Mouse (Mus musculus): Measurements from ENCODE around the gene Fbxw7. TPM values are rescaled to one million over a fixed set of nuclear protein-coding genes. Genes with fewer than 3 reads are reported as not detected.
A peak's percentile ranks its signal among the peaks of the same experiment; 100 is the strongest.

The Fbxw7 gene
- polyA plus RNA-seq, 1 experiment from 2014 or later: 8.9 TPM

DNA sequence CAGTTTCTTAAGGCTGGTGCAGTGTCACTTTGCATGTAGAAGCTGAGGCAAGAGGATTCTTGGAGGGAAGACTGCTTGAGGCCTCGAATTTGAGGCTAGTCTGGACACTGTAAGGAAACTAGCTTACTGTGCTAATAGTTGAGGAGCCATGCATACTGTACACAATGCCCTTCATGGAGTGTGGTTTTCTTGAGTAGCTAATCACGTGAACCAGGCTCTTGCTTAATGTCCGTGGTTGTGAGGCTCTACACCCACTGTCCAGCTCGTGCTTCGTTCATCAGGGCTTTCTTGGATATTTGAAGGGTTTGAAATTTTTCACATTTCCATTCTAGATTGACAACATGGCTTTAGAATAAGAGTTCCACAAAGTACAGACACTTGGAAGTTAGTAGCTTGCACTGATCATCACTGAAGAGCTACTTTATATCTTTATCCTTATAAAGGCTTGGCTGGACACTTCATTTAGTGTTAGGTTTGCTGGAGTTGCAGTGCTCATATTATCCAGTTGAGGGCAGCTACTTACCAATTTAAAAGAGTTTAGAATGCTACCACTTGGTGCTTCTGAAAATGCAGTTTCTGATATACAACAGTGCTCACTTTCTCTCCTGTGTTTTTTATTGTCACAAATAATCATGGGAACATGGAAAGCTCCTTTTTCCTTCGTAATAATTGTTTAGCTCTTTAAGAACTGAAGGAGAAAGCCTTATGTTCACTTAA is 106.8 kb downstream of the Fbxw7 start:
- Histone ChIP-seq H3K36me3 (ENCODE audit: control insufficient read depth, insufficient read depth, low read length) (no peaks in the 10 kb centered on the region), H3K4me3 (ENCODE audit: control insufficient read depth in 1 of 2, insufficient read depth in 1 of 2, low read depth in 1 of 2, low read length in 2 of 2) (no peak overlapping the region), H3K9ac (ENCODE audit: low read length) (no peak overlapping the region), H3K27ac (replicated peaks in 1 of 2; ENCODE audit: control insufficient read depth in 1 of 2, insufficient read depth in 1 of 2, low read depth in 2 of 2, low read length in 2 of 2) (no peak overlapping the region), H3K9me3 (ENCODE audit: control insufficient read depth, low read length) (no peaks in the 10 kb centered on the region), H3K4me2 (ENCODE audit: low read length) (no peak overlapping the region), H3K27me3 (ENCODE audit: control insufficient read depth, insufficient read depth, low read length) (no peaks in the 10 kb centered on the region), H3K4me1 (ENCODE audit: control insufficient read depth in 2 of 2, insufficient read depth in 2 of 2, low read length in 2 of 2) (peaks cover 4 to 11% of the 10 kb centered on the region in 2 experiments; a peak in 3 of 4 replicates)
- ATAC-seq (ENCODE audit: insufficient number of reproducible peaks, insufficient read depth, low FRiP score, low read depth): no peak
- 74% methylated on average over 6 of the region's 6 CpGs for WGBS

- 65% methylated on average over 1 of the region's 1 CpGs for WGBS
- Histone ChIP-seq H3K9ac (ENCODE audit: low read length) (no peak overlapping the region), H3K36me3 (ENCODE audit: control insufficient read depth, insufficient read depth, low read length) (no peaks in the 10 kb centered on the region), H3K4me2 (ENCODE audit: low read length) (no peak overlapping the region), H3K9me3 (ENCODE audit: control insufficient read depth, low read length) (no peaks in the 10 kb centered on the region), H3K27me3 (ENCODE audit: control insufficient read depth, insufficient read depth, low read length) (no peaks in the 10 kb centered on the region), H3K27ac (replicated peaks in 1 of 2; ENCODE audit: control insufficient read depth in 1 of 2, insufficient read depth in 1 of 2, low read depth in 2 of 2, low read length in 2 of 2) (no peak overlapping the region), H3K4me3 (ENCODE audit: control insufficient read depth in 1 of 2, insufficient read depth in 1 of 2, low read depth in 1 of 2, low read length in 2 of 2) (no peak overlapping the region), H3K4me1 (ENCODE audit: control insufficient read depth in 2 of 2, insufficient read depth in 2 of 2, low read length in 2 of 2) (peaks cover 2 to 11% of the 10 kb centered on the region in 2 experiments; a peak in 2 of 4 replicates)
- no peak for ATAC-seq (ENCODE audit: insufficient number of reproducible peaks, insufficient read depth, low FRiP score, low read depth)
Measured at GRCm38 (mm10) chr3:84923256-84923655, 108.2 kb downstream of the Fbxw7 start.

DNA sequence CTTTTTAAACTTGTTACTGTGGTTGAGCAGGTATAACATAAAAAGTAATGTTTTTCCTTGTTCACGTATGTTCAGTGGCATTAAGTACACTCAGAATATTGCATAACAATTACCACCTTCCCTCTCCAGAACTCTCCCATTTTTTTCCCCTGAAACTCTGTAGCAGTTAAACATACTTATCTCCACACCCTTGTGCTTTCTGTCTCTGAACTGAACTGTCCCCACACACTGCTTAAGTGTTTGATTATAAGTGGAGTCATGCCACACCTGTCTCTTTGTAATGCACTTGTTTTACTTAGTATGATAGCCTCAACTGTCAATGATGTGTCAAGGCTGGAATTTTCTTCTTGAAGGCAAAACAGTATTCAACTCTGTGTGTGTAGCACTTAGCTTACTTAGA is 108.6 kb downstream of the Fbxw7 start:
- Histone ChIP-seq H3K36me3 (ENCODE audit: control insufficient read depth, insufficient read depth, low read length) (no peaks in the 10 kb centered on the region), H3K9ac (ENCODE audit: low read length) (no peak overlapping the region), H3K27ac (replicated peaks in 1 of 2; ENCODE audit: control insufficient read depth in 1 of 2, insufficient read depth in 1 of 2, low read depth in 2 of 2, low read length in 2 of 2) (no peak overlapping the region; a peak in 1 of 4 replicates), H3K4me1 (ENCODE audit: control insufficient read depth in 2 of 2, insufficient read depth in 2 of 2, low read length in 2 of 2) (peaks cover 2 to 11% of the 10 kb centered on the region in 2 experiments; a peak in 2 of 4 replicates), H3K4me3 (ENCODE audit: control insufficient read depth in 1 of 2, insufficient read depth in 1 of 2, low read depth in 1 of 2, low read length in 2 of 2) (no peak overlapping the region), H3K4me2 (ENCODE audit: low read length) (no peak overlapping the region), H3K9me3 (ENCODE audit: control insufficient read depth, low read length) (no peaks in the 10 kb centered on the region), H3K27me3 (ENCODE audit: control insufficient read depth, insufficient read depth, low read length) (no peaks in the 10 kb centered on the region)
- ATAC-seq (ENCODE audit: insufficient number of reproducible peaks, insufficient read depth, low FRiP score, low read depth): no peak
- WGBS: 69% methylated on average over 1 of the region's 1 CpGs

- Histone ChIP-seq H3K9me3 (ENCODE audit: control insufficient read depth, low read length) (no peaks in the 10 kb centered on the region), H3K4me1 (ENCODE audit: control insufficient read depth in 2 of 2, insufficient read depth in 2 of 2, low read length in 2 of 2) (peaks cover 2 to 11% of the 10 kb centered on the region in 2 experiments; a peak in 2 of 4 replicates), H3K27ac (replicated peaks in 1 of 2; ENCODE audit: control insufficient read depth in 1 of 2, insufficient read depth in 1 of 2, low read depth in 2 of 2, low read length in 2 of 2) (peak overlapping the region; percentile 49 to 55), H3K9ac (ENCODE audit: low read length) (peak overlapping the region; percentile 49; the same call in 1 of the 2 replicates), H3K4me3 (ENCODE audit: control insufficient read depth in 1 of 2, insufficient read depth in 1 of 2, low read depth in 1 of 2, low read length in 2 of 2) (peak overlapping the region in 1 of 2 experiments; percentile 15; a peak in 1 of 4 replicates), H3K4me2 (ENCODE audit: low read length) (peak overlapping the region; percentile 50), H3K36me3 (ENCODE audit: control insufficient read depth, insufficient read depth, low read length) (no peaks in the 10 kb centered on the region), H3K27me3 (ENCODE audit: control insufficient read depth, insufficient read depth, low read length) (no peaks in the 10 kb centered on the region)
- 42% methylated on average over 4 of the region's 4 CpGs for WGBS
- ATAC-seq (ENCODE audit: insufficient number of reproducible peaks, insufficient read depth, low FRiP score, low read depth): no peak
Measured at GRCm38 (mm10) chr3:84925229-84925628, 110.2 kb downstream of the Fbxw7 start.

DNA sequence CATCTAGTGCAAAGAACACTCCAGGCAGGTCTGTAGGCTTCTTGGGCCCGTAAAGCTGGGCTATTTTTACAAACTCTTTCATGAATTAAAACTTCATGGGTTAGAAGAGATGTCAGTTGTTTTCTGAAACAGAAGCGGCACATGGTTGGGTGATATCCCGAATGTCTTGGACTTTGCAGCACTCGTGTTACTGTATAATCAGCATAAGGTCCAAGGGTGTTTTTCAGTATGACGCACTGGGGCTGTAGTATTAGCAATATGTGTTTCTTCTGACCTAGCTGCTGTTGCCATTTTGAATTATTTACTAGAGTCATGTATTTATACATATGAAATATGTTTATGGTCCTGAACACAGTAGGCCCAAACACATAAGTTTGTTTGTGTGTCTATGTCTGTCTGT is 111.1 kb downstream of the Fbxw7 start:
- Histone ChIP-seq H3K9me3 (ENCODE audit: control insufficient read depth, low read length) (no peaks in the 10 kb centered on the region), H3K27me3 (ENCODE audit: control insufficient read depth, insufficient read depth, low read length) (no peaks in the 10 kb centered on the region), H3K36me3 (ENCODE audit: control insufficient read depth, insufficient read depth, low read length) (no peaks in the 10 kb centered on the region), H3K4me3 (ENCODE audit: control insufficient read depth in 1 of 2, insufficient read depth in 1 of 2, low read depth in 1 of 2, low read length in 2 of 2) (peak overlapping the region; percentile 5 to 15; a peak in 1 of 4 replicates), H3K27ac (replicated peaks in 1 of 2; ENCODE audit: control insufficient read depth in 1 of 2, insufficient read depth in 1 of 2, low read depth in 2 of 2, low read length in 2 of 2) (peak overlapping the region in 1 of 2 experiments; percentile 55; a peak in 3 of 4 replicates), H3K4me1 (ENCODE audit: control insufficient read depth in 2 of 2, insufficient read depth in 2 of 2, low read length in 2 of 2) (peaks cover 2 to 13% of the 10 kb centered on the region in 2 experiments; a peak in 2 of 4 replicates), H3K4me2 (ENCODE audit: low read length) (peak overlapping the region; percentile 50), H3K9ac (ENCODE audit: low read length) (peak overlapping the region; percentile 49; the same call in 1 of the 2 replicates)
- ATAC-seq (ENCODE audit: insufficient number of reproducible peaks, insufficient read depth, low FRiP score, low read depth): no peak
- 67% methylated on average over 5 of the region's 5 CpGs for WGBS

- Histone ChIP-seq H3K27ac (replicated peaks in 1 of 2; ENCODE audit: control insufficient read depth in 1 of 2, insufficient read depth in 1 of 2, low read depth in 2 of 2, low read length in 2 of 2) (no peak overlapping the region), H3K9me3 (ENCODE audit: control insufficient read depth, low read length) (no peaks in the 10 kb centered on the region), H3K4me2 (ENCODE audit: low read length) (peak overlapping the region; percentile 50), H3K27me3 (ENCODE audit: control insufficient read depth, insufficient read depth, low read length) (no peaks in the 10 kb centered on the region), H3K4me3 (ENCODE audit: control insufficient read depth in 1 of 2, insufficient read depth in 1 of 2, low read depth in 1 of 2, low read length in 2 of 2) (no peak overlapping the region), H3K36me3 (ENCODE audit: control insufficient read depth, insufficient read depth, low read length) (no peaks in the 10 kb centered on the region), H3K9ac (ENCODE audit: low read length) (no peak overlapping the region), H3K4me1 (ENCODE audit: control insufficient read depth in 2 of 2, insufficient read depth in 2 of 2, low read length in 2 of 2) (peaks cover 2 to 11% of the 10 kb centered on the region in 2 experiments; a peak in 2 of 4 replicates)
- WGBS: 64% methylated on average over 8 of the region's 8 CpGs
- no peak for ATAC-seq (ENCODE audit: insufficient number of reproducible peaks, insufficient read depth, low FRiP score, low read depth)
Measured at GRCm38 (mm10) chr3:84927168-84927794, 112.2 kb downstream of the Fbxw7 start.

- WGBS: 90% methylated on average over 2 of the region's 2 CpGs
- Histone ChIP-seq H3K27me3 (ENCODE audit: control insufficient read depth, insufficient read depth, low read length) (no peaks in the 10 kb centered on the region), H3K4me3 (ENCODE audit: control insufficient read depth in 1 of 2, insufficient read depth in 1 of 2, low read depth in 1 of 2, low read length in 2 of 2) (no peak overlapping the region), H3K9ac (ENCODE audit: low read length) (no peak overlapping the region), H3K9me3 (ENCODE audit: control insufficient read depth, low read length) (no peaks in the 10 kb centered on the region), H3K4me2 (ENCODE audit: low read length) (no peak overlapping the region), H3K27ac (replicated peaks in 1 of 2; ENCODE audit: control insufficient read depth in 1 of 2, insufficient read depth in 1 of 2, low read depth in 2 of 2, low read length in 2 of 2) (no peak overlapping the region), H3K36me3 (ENCODE audit: control insufficient read depth, insufficient read depth, low read length) (no peaks in the 10 kb centered on the region), H3K4me1 (ENCODE audit: control insufficient read depth in 2 of 2, insufficient read depth in 2 of 2, low read length in 2 of 2) (peaks cover 2 to 11% of the 10 kb centered on the region in 2 experiments; a peak in 2 of 4 replicates)
- no peak for ATAC-seq (ENCODE audit: insufficient number of reproducible peaks, insufficient read depth, low FRiP score, low read depth)
Measured at GRCm38 (mm10) chr3:84927901-84928300, 112.8 kb downstream of the Fbxw7 start.
